Mouse (Mus musculus) brown adipose tissue, adult 24 weeks (tissue): ENCODE measurements around the gene Dph1. TPM values are rescaled to one million over a fixed set of nuclear protein-coding genes. Genes with fewer than 3 reads are reported as not detected.

Source experiments
- H3K27ac ChIP-seq: fragments of 200-500 bp; replicated peaks from 2 replicates; pipeline ENCODE4 v1.5.1; 2012; ENCODE audit warnings: low read depth, mild to moderate bottlenecking, low read length
- H3K4me1 ChIP-seq: fragments of 200-500 bp; 2 replicates; pipeline ENCODE4 v1.6.1; 2012; ENCODE audit warnings: low read length, mixed read lengths; ENCODE audit not compliant: control insufficient read depth, insufficient read depth, insufficient read length
- H3K4me3 ChIP-seq: fragments of 200-500 bp; 2 replicates; pipeline ENCODE4 v1.5.1; 2012; ENCODE audit warnings: low read depth, mild to moderate bottlenecking, low read length, moderate library complexity; ENCODE audit not compliant: insufficient read depth
- polyA plus RNA-seq: library from polyadenylated mRNA; stranded (reverse); fragments of >200 nt; gene quantifications from 2 replicates; pipeline ENCODE4 v1.2.4, GENCODE M21; 2012; ENCODE audit not compliant: missing spikeins, insufficient read depth, insufficient read length

Dph1 gene
- polyA plus RNA-seq, 1 experiment: 9.4 TPM

DNA sequence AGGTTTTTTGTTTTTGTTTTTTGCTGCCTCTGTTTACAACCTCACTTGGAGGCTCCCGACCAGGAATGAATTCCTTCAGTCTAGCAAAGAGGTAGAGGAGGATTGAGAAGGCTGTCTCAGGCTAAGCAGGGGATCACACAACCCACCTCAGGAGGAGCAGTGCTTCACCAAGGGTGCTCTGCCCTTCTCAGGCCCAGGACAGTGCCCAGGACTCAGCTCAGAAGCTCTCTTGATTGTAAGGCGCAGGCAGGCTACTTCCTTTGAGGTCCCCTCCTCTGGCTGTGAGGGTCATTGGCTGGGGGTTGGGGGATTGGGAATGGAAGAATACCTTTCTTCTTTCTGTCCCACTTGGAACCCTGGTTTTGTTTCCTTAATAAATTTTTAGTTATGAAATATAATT, 27.0 kb downstream of the Dph1 start:
- peaks cover 9% of the 10 kb centered on the region; the same call in 1 of the 2 replicates for H3K4me1 ChIP-seq
- peak overlapping the region; percentile 4 for H3K27ac ChIP-seq
- H3K4me3 ChIP-seq: peak overlapping the region; percentile 4; the same call in 1 of the 2 replicates

DNA sequence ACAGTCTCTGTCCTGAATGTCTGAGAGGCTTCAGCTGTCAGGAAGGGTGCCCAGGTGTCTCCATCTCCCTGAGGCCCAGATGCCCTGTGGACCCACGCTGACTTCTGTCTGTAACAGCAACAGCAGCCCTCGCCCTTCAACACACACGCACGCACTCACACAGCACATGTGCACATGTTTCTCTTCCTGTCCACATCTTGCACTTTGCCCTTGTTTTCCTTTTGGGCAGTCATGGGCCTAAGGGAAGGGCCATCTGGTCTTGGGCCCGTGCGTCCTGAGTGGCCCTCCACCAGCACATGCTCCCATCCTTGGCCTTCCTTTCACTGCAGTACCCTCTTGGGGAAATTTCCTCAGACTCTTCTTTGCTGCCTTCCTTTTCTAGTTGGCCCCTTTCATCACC, 27.7 kb downstream of the Dph1 start:
- peak overlapping the region; percentile 4 for H3K27ac ChIP-seq
- H3K4me3 ChIP-seq: no peak overlapping the region
- peaks cover 11% of the 10 kb centered on the region; the same call in 1 of the 2 replicates for H3K4me1 ChIP-seq

DNA sequence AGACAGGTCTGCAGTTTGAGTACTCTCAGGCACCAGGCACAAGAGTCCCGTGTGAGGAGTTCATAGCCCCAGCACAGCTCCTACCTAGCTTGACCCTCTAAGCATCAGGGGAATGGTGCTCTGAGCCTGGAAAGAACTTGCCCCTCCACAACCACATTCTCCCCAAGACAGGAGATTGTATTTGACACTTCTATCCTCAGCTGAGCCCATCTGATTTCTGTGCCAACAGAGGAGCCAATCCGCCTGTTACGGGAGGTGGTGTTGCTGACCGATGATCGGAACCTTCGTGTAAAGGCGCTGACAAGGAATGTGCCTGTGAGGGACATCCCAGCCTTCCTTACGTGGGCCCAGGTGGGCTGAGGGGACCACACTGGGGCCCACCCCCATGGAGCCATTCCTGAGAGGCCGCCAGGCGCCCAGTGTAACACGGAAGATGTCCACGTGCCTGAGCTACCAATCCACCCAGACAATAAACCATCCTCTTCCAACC, 28.4 kb downstream of the Dph1 start:
- peak overlapping the region; percentile 4; the same call in 1 of the 2 replicates for H3K27ac ChIP-seq
- no peak overlapping the region for H3K4me3 ChIP-seq
- H3K4me1 ChIP-seq: peaks cover 13% of the 10 kb centered on the region; the same call in 1 of the 2 replicates

DNA sequence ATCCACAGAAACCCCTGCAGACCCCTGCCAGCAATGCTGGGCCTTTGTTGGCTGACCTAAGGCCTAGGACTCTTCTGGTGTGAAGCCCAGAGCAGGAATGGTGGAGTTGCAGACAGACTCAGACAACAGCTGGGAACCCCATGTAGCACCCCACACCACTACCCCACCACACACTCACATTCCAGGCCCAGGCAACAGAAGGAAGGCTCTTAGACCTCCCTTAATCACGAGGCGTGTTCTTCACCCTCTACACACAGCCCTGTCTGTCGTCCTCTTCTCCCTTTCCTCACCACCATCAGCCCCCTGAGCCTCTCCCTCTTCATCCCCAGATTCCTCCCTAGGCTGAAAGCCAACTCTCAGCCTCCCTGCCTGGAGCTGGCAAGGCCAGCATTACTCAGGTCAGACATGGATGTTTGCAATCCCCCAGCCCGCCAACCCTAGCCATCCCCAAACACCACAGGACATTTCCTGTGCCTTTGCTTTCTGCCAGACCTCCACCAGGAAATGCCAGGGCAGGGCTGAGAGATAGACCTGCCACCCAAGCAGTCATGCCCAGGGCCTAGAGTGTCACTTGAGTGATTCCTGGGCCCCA, 29.5 kb downstream of the Dph1 start:
- Histone ChIP-seq H3K4me3 (no peak overlapping the region), H3K27ac (peak overlapping the region; percentile 45; the same call in 1 of the 2 replicates), H3K4me1 (peaks cover 19% of the 10 kb centered on the region; the same call in 1 of the 2 replicates)

DNA sequence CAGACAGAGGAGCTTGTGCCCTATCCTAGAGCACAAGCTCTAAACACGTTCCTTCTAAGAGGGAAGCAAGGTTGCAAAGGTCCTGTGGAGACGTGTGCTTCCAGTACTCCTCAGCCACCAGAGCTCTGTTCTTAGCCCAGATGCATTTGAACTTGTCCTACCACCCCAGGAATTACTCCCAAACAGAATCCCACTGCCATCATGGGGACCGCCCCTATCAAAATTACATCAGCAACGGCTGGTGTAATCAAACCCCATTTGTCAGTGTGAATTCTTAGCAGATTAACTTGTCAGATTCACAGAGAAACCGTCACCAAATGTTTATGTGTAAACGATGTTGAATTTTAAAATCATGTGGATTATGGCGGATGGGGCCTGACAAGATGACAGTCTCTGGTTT, 30.1 kb downstream of the Dph1 start:
- Histone ChIP-seq H3K4me1 (peaks cover 22% of the 10 kb centered on the region; the same call in 1 of the 2 replicates), H3K4me3 (no peak overlapping the region), H3K27ac (no peak overlapping the region)

DNA sequence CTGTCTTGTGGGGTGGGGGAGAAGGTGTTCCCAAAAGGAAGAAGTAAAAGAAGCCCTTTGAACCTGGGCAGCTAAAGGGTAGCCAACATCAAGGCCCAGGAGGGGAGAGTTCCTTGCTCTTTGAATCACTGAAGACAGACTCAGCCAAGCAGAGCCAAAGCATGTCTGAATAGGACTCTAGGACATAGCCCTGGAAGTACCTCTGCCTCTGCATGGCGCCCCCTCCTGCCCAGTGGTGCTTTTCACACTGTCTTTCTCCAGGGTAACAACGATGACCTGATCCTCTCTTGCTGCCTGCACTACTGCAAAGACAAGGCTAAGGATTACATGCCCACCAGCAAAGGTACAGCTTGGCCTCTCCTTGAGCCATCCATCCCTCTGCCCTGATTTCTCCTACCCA, 31.5 kb downstream of the Dph1 start:
- Histone ChIP-seq H3K27ac (peak overlapping the region; percentile 24), H3K4me3 (no peak overlapping the region), H3K4me1 (peaks cover 19% of the 10 kb centered on the region; the same call in 1 of the 2 replicates)

DNA sequence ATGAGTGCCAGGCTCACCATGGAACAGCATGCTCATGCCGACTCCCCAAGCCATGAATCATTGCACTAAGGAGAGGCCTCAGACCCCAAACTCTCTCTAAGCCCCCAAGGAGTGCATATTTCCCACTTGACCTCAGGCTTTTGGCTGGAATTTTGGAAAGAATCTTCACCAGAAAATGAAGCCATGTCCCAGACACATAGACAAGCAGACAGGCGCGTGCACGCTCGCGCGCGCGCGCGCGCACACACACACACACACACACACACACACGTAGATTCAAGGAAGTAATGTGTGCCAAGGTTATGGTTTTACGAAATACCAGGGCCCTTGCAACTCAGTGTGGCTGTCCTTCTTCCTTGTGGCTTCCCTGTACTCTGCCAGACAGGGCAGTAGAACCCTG, 32.6 kb downstream of the Dph1 start:
- H3K4me1 ChIP-seq: peaks cover 26% of the 10 kb centered on the region
- H3K27ac ChIP-seq: peak overlapping the region; percentile 76

DNA sequence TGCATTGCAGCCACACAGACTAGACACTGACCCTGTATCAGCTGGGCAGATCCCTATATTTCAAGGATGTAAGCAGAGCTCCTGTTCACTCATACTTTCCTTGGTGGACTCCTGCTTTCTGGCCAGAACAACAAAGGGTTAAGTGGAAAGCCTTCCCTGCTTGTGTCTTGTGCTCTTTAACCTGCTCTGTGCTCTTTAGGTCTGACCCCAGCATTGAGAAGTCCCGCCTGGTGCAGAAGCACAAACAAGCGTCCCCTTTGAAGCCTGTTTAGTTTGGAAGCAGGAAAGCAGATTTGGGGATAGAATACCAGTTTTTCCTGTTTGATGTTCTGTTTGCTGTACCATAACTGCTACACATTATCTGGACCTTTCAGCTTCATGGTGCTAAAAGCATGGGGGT, 33.1 kb downstream of the Dph1 start:
- Histone ChIP-seq H3K4me1 (peaks cover 28% of the 10 kb centered on the region), H3K27ac (peak overlapping the region; percentile 76), H3K4me3 (no peak overlapping the region)

More for the DNA sequence above, 32.6 kb downstream of the Dph1 start:
- no peak overlapping the region for H3K4me3 ChIP-seq

DNA sequence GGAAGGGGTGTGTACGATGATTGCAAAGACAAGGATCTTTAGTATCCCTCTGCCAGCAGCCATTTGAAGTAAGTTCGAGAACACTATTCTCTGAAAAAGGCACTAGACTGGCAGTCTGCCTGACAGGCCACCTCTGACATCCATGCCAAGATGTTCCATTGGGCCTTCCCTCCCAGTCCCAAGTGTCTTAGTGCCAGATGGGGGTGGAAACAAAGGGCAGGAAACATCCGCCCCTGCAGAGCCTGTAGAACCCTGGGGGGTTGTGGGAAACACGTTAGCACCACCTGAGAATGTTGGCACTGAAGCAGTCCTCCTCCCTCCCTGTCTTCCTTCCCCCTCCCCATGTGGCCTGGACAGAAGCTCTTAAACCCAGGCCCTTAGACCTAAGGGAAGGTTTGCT, 34.0 kb downstream of the Dph1 start:
- peaks cover 33% of the 10 kb centered on the region for H3K4me1 ChIP-seq
- H3K4me3 ChIP-seq: no peak overlapping the region
- H3K27ac ChIP-seq: peak overlapping the region; percentile 76

DNA sequence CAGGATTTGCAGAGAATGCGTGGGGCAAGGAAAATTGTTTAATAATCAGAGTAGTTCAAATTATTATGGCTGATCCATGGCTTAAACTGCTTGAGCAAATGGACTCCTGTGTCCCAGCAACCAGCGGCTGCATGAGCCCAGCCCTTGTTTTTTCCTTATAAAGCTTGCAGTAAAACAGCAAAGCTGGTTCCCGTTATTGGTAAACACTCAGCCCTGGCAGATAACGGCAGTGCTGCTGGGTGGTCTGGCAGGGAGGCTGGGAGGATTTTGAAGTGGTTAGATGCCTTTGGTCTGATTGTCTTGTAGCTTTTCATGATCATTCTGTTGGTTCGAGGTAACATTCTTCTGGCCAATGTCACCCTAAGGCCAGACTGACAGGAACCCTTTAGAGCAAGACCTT, 34.6 kb downstream of the Dph1 start:
- no peak overlapping the region for H3K4me3 ChIP-seq
- peak overlapping the region; percentile 76 for H3K27ac ChIP-seq
- peaks cover 33% of the 10 kb centered on the region for H3K4me1 ChIP-seq

DNA sequence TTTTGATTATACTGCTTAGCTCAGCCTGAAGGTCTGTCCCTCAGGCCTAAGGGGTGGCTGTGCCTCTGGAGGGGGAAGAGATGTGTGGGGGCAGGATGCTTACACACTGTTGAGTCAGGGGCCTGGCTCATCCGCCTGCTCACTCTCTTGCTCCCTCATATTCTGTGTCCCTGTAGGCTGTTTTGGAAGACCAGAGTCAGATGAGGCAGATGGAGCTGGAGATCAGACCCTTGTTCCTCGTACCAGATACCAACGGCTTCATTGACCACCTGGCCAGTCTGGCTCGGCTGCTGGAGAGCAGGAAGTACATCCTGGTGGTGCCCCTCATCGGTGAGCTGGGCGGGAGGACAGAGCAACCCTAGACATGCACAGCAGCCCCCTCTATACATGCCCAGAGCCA, 35.1 kb downstream of the Dph1 start:
- no peak overlapping the region for H3K4me3 ChIP-seq
- H3K27ac ChIP-seq: peak overlapping the region; percentile 14
- H3K4me1 ChIP-seq: peaks cover 33% of the 10 kb centered on the region

DNA sequence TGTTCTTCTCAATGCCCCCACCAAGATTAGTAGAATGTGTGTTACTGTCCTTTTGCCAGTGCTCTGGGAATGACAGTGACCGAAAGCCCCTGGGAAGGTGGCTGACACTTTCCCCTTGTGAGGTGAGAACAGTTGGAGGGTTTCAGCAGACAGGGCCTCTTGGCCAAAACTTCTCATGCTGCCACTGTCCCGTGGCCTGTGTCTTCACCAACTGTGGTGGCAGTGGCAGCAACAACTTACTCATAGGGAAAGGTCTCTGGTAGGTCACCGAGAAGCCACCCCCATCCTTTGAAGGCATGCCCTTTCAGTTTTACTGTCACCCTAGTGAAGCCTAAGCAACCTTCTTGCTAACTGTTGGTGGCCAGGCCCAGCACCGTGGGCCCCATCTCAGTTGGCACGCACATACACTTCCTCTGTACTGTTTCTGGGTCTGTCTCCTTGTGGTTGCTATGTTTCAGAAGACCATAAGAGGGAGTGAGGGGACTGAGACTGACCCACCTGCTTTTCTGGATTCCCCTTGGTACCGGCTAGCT, 36.9 kb downstream of the Dph1 start:
- Histone ChIP-seq H3K4me1 (peaks cover 33% of the 10 kb centered on the region), H3K4me3 (no peak overlapping the region), H3K27ac (peak overlapping the region; percentile 90)

DNA sequence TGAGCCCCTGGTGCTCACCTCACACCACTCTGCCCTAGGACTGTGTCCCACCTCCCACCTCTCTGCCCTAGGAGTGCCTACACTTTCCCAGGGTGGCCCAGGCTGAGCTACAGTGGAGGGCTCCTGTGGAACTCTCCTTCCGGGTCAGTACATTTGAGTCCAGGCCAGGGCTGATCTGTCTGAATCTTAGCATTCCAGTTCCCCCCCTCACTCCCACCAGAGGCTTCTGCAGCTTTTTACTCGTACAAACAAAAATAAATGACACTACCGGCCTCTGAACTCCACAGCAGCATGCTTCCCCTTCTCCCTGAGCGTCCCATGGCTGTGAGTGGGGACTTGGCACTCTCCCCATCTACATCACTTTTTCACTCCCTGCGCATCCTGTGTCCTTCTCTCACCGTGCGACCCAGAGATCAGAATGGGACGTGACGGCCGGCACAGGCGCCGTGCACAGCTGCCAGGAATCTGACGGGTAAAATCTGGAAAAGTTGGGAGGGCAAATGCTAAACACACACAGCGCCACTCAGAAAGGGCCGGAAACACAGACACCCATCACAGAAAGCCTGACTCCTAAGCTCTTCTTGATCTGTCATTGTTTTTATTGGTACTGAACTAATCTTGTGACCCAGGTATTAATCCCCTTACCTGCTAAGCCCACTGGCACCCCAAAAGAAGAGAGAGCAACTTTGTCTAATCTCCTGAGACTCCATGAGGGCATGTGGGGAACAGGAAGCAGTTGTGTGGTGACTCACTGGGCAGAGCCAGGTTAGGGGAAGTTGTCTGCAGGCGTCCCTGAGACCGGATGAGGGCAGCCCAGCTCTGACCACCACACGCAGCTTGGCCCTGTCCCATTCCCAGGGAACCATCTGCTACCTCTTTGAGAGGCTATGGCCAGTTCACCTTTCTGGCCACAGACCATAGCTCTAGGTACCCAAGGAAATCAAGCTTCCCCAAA, 38.2 kb downstream of the Dph1 start:
- H3K4me1 ChIP-seq: peaks cover 33% of the 10 kb centered on the region
- no peak overlapping the region for H3K4me3 ChIP-seq
- H3K27ac ChIP-seq: peak overlapping the region; percentile 90

DNA sequence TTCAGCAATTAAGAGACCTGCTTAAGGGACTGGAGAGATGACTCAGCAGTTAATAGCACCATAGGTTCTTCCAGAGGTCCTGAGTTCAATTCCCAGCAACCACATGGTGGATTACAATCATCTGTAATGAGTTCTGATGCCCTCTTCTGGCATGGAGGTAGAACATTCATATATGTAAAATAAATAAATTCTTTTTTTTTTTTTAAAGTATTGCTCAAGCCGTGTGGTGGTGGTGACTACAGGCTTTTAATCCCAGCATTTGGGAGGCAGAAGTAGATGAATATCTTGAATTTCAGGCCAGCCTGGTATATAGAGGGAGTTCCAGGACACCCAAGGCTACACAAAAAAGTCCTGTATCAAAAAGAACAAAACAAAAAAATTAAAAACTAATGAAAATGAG, 40.7 kb downstream of the Dph1 start:
- Histone ChIP-seq H3K4me1 (peaks cover 31% of the 10 kb centered on the region), H3K4me3 (no peak overlapping the region), H3K27ac (no peak overlapping the region)

DNA sequence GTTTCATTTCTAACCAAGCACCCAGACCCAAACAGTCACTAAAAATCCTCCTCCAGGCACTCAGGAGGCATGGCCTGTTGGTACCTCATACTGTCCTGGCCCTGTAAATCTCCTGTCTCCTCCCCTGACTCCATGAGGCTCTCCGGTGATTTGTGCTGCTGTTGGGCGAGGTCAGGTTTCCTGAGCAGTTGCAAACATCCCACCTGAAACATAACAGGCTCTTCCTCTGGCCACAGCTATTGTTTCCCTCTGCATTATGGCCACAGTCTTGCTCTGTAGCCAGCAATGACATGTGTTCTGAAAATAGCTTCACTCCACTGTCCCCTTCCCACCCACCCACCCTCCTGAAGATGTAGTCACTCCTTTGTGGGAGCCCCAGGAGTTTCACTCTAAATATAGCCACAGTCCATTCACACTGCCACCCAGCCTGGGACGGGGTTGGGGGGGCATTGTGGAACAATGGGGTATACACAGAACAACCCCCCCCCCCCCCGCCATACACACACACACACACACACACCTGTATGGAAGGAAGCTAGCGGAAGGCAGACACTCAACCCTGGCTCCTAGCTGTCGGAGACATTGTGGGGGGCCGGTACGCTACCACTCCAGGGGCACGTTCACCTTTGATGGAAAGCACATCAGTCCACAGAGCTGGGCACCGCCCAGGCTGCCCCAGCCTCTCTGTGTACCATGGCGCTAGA, 42.6 kb downstream of the Dph1 start:
- H3K4me1 ChIP-seq: peaks cover 24% of the 10 kb centered on the region
- H3K27ac ChIP-seq: peak overlapping the region; percentile 79
- H3K4me3 ChIP-seq: no peak overlapping the region
